Mouse (Mus musculus) kidney, adult 11 months (tissue): ENCODE measurements around the gene Iqcf3.

Source experiments
- DNase-seq: peaks from one replicate; pipeline ENCODE4 v3.0.0; 2022

Iqcf3 gene

DNA sequence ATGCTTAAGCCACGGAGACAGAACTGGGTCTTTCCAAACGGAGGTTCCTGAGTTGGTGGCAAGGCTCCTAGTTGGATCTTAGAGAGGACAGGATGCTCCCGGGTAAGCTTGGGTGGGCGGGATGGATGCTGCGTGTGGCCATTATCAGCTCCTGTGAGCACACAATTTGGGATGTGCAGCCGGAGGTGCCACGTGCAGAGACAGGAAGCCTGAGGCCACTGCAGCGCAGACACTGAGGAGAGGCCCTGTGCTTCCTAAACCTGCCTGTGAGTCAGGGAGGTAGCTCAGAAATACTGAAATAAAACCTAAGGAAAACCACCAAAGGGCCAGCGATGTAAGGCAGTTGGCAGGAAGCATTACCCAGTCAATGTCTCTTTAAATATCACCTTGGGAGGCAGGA lies 91.7 kb downstream of the Iqcf3 start:
- no peak for DNase-seq

DNA sequence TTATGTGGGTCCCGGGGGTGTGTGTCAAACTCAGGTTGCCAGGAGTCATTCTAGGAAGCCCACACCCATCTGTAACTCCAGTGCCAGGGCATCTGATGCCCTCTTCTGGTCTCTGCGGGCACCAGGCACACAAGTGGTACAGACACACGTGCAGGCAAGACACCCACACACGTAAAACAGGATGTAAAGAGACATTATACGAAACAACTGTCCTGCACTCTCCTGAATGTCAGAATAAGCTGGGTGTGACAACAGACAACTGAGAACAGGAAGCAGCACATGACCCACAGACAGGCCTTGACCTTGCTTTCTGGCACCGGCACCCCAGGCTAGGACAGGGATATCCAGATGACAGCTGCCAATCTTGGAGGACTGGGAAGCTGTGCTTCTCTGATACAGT lies 92.1 kb downstream of the Iqcf3 start:
- DNase-seq: no peak

DNA sequence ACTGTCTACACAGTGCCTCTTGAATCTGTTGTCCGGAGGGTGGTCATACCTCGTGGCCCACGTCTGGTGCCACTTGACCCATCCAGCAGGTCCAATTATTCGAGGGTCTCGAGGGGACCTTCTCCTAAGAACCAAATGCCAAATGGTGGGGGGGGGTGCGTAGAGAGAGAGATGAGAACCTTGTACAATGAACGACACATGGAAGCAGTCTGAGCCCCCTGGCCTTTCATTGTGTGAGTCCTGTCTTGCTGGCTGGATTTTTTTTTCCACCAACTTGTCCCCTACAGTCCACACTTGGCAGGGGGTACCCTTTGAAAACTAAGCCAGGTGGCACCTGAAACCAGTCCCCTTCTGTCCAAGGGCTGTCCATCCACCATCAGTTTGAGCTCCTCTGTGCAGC lies 93.7 kb downstream of the Iqcf3 start:
- no peak for DNase-seq

DNA sequence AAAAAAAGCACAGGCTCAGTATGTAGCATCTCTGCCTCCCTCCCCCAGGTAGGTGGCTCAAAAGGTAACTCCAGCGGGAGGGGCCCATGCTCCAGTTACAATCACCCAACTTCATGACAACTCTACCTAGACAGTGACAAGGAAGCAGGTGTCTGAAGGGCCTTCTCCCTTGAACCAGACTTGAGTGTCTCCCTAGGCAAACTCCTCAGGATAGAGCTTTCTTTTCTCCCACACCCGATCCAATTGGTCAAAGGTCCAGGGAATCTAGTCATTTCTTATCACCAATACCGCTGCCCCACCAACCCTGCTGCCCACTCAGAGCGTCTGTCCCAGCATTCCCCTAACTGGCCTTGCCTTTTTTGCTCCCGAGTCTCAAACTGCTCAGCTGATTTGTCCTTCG lies 94.7 kb downstream of the Iqcf3 start:
- no peak for DNase-seq

DNA sequence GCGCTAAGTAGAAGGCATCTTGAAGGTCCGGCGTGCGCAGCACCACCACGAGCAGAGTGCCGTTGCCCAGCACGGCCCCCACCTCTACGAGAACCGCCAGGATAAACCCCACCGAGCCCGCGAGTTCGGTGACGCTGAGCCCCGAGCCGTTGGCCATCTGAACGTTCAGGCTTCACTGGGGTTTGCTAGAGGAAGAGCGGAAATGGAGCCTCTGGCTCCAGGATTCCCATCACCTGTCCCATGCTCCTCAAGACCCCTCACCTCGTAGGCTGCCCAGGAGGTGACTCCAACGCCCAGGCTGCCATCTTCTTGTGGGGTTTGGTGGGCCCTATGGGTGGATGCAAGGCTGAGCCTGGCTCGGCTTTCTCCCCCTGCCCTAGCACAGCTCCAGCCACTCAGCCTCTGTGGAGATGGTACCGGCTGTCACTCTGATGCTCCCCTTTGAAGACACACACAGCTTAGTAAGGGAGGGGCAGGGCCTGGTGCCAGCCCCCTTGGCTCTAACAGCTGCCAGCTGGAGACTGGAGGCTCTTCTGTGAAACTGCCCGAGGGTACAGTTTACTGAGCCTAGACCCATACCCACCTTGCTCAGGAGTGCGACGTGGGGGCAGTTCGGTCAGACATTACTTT lies 95.7 kb downstream of the Iqcf3 start, which contains the start of gene Gpr62:
Gene Gpr62 (minus strand): TSS at position 368 of the 630 bp plus-strand sequence.
- DNase-seq: no peak

DNA sequence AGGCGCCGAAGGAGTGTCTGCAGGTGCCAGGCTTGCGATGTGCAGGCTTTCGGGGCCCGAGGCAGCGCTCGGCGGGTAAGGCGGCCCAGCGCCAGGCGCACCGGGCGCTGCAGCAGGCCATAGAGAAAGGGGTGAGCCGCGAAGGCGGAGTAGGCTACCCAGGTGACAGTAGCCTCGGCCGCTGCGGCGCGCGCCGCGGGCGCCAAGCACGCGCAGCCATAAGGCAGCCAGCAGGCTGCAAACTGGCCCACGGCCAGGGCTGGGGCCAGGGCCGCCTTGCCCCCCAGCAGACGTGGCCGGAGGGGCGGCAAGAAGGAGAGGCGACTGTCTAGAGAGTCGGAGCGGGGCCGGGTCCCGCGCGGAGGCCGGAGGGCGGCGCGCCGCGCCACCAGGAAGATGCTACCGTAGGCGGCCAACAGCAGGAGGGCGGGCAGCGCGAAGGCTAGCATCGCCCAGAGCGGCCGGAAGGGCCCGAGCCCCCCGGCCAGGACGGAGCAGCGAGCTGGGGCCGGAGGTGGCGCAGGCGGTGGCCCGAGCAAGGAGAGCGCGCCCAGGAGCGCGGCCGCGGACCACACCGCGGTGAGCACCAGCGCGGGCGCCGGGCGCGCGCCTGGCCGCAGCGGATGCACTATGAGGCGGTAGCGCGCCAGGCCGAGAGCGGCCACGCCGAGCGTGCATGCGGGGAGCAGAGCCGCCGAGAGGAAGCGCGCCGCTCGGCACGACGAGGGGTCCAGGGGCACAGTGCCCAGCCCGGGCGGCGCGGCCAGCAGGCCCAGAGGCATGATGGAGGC lies 96.5 kb downstream of the Iqcf3 start:
- no peak for DNase-seq

DNA sequence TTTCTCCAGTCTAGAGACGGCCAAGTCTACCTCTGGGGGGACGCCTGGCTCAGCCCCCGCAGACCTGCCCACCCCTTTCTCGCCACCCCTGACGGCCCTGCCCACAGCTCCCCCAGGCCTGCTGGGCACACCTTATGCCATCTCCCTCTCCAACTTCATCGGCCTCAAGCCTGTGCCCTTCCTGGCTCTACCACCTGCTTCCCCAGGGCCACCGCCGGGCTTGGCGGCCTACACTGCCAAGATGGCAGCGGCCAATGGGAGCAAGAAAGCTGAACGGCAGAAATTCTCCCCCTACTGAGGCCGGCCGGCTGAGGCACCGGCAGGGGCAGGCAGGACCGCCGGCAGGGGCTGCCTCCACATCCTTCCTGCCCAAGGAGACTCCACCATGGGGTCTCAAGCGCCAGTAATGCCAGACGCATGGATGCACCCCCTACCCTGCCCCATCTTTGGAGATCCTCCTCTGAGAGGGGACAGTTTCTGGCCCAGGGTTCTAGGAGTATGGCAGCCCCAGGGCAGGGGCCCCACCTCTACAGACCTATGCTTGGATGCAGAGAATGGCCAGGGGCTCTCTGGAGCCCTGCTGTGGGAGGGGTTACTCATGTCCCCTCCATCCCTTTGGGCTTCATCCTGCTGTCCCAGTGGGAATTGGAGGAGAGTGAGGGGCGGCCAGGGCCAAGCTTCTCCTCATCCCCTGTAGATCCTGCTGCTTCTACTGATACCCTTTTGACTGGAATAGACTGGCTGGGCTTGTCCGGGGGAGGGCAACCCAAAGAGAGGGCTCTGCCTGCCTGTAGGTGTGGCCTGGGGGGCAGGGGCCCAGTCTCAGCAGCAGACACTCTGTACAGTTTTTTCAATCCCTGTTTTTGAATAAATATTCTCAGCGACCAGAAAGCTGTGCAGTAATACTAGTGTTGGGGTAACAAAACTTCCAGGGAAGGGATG lies 98.0 kb downstream of the Iqcf3 start:
- no peak for DNase-seq

DNA sequence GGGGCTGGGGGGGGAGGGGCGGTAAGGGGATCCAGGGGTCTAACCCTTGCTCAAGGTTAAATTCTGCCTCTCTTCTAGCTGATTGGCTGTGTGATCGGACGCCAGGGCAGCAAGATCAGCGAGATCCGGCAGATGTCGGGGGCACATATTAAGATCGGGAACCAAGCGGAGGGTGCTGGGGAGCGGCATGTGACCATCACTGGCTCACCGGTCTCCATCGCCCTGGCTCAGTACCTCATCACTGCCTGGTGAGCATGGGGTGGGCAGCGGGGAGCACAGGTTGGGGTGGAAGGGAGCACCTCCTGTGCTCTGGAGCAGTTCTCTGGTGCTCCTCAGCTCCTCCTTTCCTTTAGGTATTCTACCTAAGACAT lies 99.0 kb downstream of the Iqcf3 start:
- no peak for DNase-seq

DNA sequence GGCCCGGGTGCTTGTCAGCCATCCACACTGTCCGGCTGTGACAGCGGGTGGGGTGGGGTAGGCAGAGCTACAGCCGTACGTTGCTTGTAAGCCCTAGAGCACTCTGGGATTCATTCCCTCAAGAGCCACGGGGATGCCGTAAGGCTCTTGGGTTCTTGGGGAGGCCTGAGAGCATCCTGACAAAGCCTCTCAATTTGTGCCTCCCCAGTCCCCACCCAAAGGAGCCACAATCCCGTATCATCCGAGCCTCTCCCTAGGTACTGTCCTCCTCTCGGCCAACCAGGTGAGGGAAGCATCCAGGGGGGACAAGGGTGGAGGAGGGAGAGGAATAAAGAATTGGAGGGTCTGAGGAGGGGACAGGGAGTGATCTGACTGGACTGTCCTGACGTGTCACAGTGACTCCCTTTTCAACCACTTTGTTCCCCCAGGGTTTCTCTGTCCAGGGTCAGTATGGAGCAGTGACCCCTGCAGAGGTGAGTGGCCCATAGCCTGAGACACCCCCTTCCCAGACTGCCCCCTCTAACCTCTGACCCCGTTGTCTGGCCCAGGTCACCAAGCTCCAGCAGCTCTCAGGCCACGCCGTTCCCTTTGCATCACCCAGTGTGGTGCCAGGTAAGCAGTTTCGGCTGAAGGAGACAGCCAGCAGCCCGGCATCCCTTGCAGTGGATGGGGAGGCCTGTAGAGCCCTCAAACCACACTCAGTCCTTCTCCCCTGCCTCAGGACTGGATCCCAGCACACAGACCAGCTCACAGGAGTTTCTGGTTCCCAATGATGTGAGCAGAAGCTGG lies 99.6 kb downstream of the Iqcf3 start:
- DNase-seq: no peak

DNA sequence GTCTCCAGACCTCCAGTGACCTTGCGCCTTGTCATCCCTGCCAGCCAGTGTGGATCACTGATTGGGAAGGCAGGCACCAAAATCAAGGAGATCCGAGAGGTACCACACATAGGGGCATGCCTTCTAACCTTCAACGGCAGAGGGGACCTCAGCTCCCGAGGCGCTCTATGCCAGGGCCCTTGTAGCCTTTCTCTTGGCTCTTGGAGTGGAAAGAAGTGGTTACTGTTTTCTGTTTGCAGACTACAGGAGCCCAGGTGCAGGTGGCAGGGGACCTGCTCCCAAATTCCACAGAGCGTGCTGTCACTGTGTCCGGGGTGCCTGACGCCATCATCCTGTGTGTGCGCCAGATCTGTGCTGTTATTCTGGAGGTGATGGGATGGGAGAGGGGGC lies 100.4 kb downstream of the Iqcf3 start:
- no peak for DNase-seq

DNA sequence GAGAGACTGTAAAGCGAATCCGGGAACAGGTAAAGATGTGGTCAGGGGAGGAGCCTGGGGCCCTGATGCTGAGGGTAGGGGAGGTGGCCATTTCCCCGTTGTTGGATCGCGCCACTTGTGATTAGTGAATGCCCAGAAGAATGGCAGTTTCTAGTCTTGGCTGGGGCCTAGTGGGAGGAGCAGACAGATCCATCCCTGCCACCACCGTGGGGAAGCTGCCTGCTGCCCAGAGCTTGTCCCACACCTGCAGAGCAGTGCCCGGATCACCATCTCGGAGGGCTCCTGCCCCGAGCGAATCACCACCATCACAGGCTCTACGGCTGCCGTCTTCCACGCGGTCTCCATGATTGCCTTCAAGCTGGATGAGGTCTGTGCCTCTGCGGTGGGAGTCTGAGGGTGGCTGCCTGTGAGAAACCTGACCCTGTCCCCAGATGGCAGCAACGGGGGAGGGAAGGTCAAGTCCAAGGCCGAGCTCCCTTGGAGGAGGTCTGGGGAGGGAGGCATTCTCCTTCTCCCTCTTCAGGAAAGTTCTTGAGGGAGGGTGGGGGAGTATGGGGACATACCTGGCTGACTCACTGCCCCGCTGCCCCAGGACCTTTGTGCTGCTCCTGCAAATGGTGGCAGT lies 100.9 kb downstream of the Iqcf3 start:
- no peak for DNase-seq

DNA sequence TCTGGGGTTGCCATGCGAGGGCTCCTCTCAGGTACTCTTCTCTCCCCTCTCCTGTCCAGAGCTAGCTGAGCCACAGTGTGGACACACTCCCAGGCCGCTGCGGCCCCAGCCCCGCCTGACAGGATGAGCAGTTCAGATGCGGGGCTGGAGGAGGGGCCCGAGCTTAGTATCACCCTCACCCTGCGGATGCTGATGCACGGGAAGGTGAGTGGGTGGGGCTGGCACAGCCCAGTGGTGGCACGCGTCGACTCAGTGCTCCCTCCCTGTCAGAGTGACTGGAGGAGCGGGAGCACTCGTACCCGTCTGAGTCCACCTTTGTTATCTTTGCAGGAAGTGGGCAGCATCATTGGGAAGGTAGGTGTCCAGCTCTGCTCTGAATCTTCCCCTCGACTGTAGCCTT lies 101.5 kb downstream of the Iqcf3 start:
- no peak for DNase-seq

DNA sequence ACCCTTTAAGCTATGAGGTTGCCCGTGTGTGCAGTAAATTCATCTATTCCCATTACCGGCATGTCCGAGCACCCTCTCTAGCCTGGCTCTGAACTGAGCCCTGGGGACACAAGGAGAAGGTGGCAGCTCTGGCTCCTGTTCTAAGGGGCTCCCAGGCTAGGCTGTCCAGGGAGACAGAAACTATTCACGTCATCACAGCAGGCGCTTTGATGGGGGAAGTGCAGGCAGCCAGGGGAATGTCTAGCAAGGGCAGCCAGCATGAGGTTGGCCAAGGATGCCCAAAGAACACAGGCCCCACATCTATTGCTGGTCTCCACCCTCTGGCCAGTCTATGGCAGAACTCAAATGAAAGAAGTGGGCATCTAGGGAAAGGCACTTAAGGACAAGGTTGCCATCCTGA lies 103.5 kb downstream of the Iqcf3 start:
- DNase-seq: no peak

DNA sequence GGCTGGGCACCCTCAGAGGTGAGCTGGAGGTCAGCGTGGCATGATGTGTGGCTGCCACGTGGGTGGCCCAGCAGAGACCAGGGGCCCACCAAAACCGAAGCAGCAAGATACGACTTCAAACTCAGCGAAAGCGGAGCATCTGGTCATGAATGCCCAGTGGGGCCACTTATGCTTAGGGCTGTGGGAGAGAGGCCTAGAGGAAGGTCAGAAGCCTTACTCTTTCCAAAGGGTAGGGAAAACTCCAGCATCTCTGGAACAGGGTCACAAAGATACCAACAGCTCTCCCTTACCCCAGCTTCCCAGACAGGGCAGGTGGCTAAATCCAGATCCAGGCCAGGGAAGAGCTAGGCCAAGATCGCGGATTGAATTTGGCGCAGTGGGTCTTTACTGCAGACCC lies 104.3 kb downstream of the Iqcf3 start:
- DNase-seq: no peak

DNA sequence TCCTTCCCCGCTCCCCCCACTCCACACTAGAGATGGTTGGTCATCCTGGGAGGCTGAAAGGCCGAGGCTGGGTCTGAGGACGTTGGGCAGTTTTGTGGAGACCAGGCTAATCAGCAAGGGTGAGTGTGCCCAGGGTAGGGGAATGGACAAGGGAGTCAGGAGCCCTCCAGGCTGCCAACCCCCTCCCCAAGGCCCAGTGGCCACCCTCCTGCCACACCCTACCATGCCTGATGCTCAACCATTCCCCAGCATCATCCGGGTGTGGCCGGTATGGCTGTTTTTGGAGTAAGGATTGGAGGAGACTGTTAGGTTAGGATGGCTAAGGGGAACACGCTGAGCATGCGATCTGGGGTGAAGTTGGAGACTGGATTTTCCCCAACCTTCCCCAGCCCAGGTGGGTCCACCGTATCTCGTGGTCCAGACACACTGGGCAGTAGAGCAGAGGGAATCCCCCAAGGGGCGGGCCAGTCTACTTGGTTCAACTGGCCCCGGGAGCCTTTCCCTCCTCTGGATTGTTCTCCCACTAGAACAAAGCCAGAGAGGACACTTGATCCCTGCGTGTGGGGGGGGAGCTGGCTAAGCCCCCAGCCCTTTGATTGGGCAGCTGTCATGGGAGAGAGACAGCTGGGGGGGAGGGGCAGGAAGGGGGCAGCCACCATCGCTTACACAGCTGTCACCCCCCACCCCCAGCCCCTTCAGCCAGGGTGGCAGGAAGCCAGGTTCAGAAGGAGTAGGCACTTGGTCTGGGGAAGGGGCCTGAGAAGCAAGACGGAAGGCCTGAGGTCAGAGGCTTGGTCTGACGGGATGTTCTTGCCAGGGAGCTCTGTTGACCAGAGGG lies 104.9 kb downstream of the Iqcf3 start:
- DNase-seq: no peak

DNA sequence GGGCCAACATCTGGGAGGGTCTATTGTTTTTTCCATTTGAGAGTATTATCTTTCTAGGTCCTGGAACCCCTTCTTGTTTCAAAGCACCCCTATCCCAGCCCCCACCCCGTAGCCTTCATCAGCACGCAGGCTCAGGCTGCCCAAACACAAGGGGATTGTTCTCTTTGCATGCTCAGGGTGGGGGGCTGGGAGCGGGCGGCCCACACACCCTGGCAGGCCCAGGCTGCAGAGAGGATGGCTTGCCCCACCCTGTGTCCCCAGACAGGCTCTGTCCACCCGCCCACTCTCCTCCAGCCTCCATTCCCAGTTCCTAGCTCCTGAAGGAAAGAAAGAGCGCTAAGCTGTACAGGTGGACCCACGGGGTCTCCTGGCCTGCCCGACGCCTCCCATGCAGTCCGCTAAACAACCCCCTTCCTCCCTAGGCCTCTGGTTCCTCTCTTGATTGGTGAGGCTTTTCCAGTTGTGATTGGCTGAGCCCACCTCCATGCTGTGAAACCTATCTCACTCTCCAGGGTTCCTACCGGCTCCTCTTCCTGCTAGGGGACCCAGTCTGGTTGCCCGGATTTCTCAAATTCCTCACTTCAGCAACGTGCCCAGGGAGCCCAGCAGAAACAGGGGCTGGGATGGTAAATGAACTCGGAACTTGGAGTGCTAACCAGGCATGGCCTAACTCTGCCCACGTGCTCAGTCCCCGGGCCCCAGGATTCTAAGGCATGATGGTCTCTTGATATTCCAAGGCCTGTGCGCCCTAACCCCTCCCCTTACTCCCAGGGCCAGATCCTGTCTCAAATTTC lies 106.3 kb downstream of the Iqcf3 start:
- no peak for DNase-seq

DNA sequence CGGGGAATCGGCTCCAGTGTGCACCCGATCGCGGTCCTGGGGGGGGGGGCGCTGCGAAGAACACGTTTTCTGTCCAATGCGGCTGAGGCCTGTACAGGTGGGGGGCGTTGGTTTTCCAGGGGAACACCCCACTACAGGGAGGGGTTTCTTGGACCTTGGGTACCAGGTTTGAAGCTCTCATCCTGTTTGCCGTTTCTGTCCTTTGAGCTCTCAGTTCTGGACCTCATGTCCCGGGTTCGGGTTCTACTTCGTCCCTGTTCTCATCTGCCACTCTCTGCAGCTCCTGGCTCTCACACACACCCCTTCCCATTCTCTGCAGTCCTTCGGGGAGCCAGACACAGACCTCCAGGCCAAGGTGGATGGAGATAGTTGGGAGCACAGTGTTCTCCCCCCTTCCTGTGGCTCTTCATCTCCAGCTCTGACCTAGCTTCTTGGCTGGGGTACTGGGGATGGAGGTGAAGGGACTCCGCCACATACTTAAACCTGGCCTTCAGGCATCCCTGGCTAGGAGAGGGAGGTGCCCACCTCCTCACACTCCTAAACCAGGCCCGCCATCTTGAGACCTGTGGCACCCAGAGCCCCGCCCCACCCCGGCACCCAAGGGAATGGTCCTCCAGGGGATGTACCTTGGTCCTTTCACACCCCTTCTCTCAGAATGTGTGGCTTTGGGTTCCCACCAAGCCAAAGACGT lies 107.2 kb downstream of the Iqcf3 start:
- no peak for DNase-seq

DNA sequence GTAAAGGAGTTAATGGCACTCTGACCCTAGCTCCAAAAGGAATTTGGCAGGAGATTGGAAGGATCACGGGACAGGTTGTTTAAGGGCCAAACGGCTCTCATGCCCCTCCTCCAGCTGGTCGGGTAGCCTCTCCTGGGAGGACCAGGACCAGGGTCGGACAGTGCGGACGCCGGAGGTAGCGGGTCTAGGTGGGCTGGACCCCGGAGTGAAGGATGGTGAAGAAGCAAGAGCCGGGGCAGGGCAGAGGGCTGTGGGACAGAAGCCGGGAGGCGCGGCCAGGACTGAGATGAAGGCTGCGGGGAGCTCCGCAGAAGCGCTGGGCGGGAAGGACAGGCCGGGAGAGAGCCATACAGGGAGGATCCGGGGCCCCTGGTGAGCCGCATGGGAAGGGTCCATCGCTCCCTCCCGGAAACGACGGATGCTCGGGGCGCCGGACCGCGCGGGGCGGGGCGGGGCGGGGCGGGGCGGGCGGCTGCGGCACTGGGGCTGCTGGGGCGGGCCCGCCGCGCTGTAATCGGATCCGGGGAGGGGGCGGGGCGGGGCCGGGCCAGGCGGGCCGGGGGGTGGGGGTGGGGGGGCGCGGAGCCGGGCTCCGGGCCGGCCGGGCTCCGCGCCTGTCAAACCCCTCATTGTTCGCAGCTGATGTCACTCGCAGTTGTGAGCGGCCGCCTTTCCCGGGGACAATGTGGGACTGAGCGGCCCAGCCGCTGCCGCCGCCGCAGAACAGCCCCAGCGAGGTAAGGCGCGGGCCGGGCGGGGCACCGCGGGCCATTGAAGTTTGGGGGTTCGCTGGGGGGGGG lies 108.0 kb downstream of the Iqcf3 start, which contains the start of gene Pcbp4:
Gene Pcbp4 (plus strand): TSS at position 21 of the 800 bp plus-strand sequence.
- DNase-seq: peak; percentile 90
